Mouse (Mus musculus): ENCODE results near the gene Pnpla8.
"Not testable (repeated sequence)": the region's sequence is repeated elsewhere in the genome, so short reads cannot be mapped to it uniquely, and the experiment has no call there.

Pnpla8 gene

DNA sequence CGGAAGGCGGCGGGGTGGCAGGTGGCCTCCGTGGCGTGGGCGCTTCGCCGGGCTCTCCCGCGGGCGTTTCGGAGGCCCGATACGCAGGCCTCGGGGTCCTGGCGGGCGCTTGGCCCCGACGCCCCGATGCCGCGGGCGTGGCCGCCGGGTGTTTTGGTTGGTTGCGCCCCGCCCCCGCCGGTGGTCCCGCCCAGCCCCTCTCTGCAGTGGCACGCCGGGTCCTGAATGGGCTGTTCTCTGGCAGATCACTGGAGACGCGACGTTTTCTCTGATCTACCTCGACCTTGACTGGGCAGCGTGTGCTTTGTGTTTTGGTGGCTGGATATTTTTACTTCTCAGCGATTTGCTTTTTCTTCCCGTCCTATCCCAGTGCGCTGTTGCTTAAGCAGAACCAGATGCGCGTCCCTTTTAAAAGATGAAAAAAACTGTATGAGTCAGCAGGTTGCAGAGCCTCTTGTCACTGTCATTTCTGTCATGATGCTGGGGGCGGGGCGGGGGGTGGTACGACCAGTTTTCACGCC lies 48.2 kb downstream of the Pnpla8 start:
- DNase-seq (ENCODE audit: low spot score in 2 of 2) = peak; percentile 68 to 78

DNA sequence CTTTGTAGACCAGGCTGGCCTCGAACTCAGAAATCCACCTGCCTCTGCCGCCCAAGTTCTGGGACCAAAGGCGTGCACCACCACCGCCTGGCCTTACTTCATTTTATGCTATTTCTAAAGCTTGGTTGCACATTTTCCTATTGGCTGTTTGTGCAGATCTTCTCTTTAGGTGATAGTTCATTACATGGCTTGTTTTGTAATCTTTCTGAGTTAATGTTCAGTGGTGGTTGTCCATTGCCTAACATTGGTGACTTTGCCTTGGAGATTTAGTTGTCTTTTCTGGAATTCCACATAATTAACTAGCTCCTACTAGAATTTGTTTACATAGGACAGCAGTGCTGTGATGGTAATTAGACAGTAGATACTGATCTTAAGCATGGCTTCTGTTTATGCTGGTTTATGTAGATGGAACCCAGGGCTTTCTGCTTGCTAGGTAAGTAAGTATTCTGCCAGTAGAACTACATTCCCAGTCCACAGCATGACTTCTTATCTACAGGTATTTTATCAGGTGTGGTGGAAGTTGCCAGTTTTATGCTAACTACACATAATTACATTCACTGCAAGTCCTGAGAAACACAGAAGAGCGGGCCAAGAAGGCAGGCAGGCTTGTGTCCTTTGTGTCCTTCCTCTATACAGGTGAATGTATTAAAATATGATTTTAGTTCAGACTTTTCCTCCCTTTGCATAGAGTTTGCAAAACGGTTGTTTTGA lies 53.1 kb downstream of the Pnpla8 start:
- no peak for DNase-seq (ENCODE audit: low spot score in 2 of 2)

- not testable (repeated sequence) for DNase-seq (ENCODE audit: low spot score in 2 of 2)
Observed at GRCm38 (mm10) chr12:44280147-44280546, 59.0 kb downstream of the Pnpla8 start.

GRCm38 (mm10) chr12:44281534-44281933 lies 60.4 kb downstream of the Pnpla8 start:
- no peak for DNase-seq (ENCODE audit: low spot score in 2 of 2)

DNA sequence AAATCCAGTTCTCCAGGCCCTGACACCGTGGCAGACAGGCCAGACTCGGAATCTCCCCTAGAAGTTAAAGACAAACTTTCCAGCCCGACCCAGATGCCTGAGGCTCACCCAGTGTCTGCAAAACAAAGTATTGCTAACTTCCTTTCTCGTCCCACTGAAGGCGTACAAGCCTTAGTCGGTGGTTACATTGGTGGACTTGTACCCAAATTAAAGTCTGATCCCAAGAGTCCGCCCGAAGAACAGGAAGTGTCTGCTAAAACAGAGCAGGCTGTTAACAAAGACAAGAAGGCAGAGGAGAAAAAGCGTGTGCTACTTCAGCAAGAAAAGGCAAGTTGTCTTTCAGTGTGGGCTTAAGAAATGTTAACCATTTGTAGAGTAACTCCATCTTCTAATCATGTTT lies 62.2 kb downstream of the Pnpla8 start:
- DNase-seq (ENCODE audit: low spot score in 2 of 2) = no peak

- no peak for DNase-seq (ENCODE audit: low spot score in 2 of 2)
Observed at GRCm38 (mm10) chr12:44286992-44287391, 65.8 kb downstream of the Pnpla8 start.

DNA sequence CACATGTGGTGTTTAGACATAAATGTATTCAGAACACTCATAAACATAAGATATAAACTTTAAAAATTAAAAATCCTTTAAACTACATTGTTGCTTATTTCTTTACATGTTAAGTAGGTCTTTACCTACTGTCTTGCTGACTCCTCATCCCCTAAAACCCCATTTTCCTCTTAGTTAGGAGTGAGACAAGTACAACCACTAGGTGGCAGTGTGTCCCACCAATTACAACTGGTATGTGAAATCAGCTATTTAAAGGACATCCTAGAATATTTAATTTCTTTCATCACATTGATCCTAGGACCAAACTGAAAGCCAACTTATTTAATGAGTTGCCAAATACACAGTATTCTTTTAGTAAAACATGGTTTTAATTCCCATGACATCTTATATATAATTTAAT lies 71.1 kb downstream of the Pnpla8 start:
- peak; percentile 47 to 63 for DNase-seq (ENCODE audit: low spot score in 2 of 2)

DNA sequence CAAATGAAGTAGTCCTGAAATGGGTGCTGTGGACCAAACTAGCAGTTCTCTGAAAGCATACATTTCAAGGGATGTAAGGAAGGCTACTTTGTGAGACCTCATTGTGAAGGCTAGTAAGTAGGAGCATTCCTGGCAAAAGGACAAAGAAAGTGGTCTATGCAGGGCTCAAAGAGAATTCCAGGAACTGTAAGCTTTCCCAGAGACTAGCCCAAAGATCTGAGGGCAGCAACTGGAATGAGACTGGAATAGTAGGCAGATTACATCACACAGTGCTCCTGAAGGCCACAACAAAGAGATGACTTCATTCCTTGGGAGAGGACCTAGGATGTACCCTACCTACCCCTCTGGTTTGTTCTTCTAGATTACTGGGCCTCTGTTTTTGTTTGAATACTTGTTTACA lies 79.6 kb downstream of the Pnpla8 start:
- no peak for DNase-seq (ENCODE audit: low spot score in 2 of 2)

DNA sequence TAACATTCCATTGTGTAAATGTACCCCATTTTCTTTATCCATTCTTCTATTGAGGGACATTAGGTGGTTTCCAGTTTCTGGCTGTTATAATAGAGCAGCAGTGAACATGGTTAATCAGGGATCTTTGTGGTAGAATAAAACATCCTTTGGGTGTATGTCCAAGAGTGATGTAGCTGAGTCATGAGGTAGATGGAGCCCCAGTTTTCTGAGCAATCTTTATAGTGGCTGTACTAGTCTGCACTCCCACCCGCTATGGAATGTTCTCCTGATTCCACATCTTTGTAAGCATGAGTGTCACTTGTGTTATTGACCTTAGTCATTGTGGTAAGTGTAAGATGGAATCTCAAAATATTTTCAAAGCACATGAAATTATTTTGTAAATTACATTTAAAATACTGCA lies 82.8 kb downstream of the Pnpla8 start:
- no peak for DNase-seq (ENCODE audit: low spot score in 2 of 2)

DNA sequence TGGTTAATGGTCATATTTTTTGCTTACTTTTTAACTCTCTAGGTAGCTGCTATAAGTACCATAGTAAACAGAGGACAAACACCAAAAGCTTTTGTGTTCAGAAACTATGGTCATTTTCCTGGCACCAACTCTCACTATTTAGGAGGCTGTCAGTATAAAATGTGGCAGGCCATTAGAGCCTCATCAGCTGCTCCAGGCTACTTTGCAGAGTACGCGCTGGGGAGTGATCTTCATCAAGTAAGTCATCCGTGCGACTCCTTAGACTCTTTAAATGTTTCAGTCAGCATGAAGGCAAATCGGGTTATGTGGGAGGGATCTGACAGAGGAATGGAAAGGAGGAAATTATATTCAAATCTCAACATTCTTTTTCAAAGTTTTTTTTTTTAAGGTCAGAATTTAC lies 83.7 kb downstream of the Pnpla8 start:
- DNase-seq (ENCODE audit: low spot score in 2 of 2) = no peak

- DNase-seq (ENCODE audit: low spot score in 2 of 2) = no peak
Observed at GRCm38 (mm10) chr12:44308221-44308620, 87.1 kb downstream of the Pnpla8 start.

DNA sequence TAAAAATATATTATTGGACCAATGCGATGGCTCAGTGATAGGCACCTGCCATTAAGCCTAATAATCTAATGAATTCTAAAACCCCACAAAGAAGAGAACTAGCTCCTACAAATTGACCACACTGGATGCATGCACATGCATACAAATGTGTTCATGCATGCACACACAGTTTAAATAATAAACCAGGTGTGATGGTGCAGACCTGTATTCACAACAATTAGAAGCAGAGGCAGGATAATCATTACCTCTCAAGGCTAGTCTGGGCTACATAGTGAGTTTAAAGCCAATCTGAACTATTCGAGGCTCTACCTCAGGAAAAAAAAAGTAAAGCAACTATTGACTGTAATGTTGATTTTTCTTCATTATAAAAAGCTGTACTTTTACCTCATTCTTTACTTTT lies 94.0 kb downstream of the Pnpla8 start:
- DNase-seq (ENCODE audit: low spot score in 2 of 2) = no peak

GRCm38 (mm10) chr12:44325091-44325490 lies 103.9 kb downstream of the Pnpla8 start:
- DNase-seq (ENCODE audit: low spot score in 2 of 2) = no peak

- DNase-seq (ENCODE audit: low spot score in 2 of 2) = no peak
Observed at GRCm38 (mm10) chr12:44327452-44327851, 106.3 kb downstream of the Pnpla8 start.

- no peak for DNase-seq (ENCODE audit: low spot score in 2 of 2)
Observed at GRCm38 (mm10) chr12:44328381-44329315, 107.5 kb downstream of the Pnpla8 start, which contains the start of gene Nrcam. Gene Nrcam, plus strand, starts transcription at chr12:44328885.

- no peak for DNase-seq (ENCODE audit: low spot score in 2 of 2)
Observed at GRCm38 (mm10) chr12:44329316-44330215, 108.4 kb downstream of the Pnpla8 start.

- no peak for DNase-seq (ENCODE audit: low spot score in 2 of 2)
Observed at GRCm38 (mm10) chr12:44330216-44330719, 109.1 kb downstream of the Pnpla8 start.

GRCm38 (mm10) chr12:44337136-44337640 lies 116.0 kb downstream of the Pnpla8 start:
- DNase-seq (ENCODE audit: low spot score in 2 of 2) = no peak

DNA sequence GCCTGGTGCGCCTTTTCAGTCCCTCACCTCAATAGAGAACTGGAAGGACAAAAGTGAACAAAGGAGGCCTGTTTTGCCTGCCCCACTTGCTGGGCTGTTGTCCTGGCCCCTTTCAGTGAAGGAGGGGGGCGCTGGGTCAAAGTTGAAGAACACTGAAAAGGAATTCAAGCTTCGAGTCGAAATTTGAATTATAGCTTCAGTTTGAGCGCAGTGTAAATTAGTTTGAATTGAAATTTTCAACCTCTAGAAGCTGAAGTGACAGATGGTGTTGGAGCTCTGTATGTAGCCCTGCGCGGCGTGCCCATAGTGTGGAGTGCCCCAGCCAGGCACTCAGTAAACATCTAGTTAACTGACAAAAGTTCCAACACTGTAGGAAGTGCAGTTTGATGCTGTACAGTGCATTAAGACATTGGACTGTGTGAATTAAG lies 117.0 kb downstream of the Pnpla8 start:
- DNase-seq (ENCODE audit: low spot score in 2 of 2) = no peak

DNA sequence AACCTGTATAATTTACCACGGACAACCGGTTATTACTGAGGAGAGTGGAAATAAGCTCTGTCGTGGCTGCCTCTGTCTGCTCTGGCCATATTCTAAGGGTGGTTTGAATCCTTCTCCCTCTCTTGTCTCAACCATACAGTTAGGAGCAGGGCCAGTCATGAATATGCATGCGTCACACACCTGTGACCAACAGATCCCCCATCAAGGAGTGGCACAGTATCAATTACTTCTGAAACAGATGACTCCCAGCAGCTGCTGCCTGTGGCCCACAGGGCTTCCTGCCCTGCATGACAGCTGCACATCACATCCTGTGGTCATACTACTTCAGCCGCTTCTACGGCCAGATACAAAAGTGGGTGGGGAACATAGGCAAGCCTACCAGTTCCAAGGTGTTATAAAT lies 122.9 kb downstream of the Pnpla8 start:
- DNase-seq (ENCODE audit: low spot score in 2 of 2) = no peak

DNA sequence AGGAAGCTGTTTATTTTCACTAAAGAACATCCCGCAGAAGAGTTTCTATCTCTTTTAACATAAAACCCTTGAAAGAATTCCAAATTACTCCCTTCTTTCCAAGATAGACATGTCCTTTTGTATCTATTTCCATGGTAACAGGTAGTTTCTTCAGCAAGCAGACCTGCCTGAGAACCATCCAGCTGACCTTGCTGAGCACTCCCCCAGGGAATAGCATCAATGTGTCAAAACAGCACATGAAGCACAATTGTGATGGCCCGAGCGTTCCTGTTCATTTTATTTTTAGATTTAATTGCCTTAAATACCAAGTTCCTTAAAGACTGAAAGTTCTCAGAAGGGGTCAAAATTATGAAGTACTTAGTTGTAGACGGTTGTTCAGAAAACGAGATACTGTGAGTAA lies 124.1 kb downstream of the Pnpla8 start:
- no peak for DNase-seq (ENCODE audit: low spot score in 2 of 2)

Measured in natural killer cell, adult 2 months (primary cell).